ENCODE assay signal across 8 mouse cellular contexts in the genomic region with DNA sequence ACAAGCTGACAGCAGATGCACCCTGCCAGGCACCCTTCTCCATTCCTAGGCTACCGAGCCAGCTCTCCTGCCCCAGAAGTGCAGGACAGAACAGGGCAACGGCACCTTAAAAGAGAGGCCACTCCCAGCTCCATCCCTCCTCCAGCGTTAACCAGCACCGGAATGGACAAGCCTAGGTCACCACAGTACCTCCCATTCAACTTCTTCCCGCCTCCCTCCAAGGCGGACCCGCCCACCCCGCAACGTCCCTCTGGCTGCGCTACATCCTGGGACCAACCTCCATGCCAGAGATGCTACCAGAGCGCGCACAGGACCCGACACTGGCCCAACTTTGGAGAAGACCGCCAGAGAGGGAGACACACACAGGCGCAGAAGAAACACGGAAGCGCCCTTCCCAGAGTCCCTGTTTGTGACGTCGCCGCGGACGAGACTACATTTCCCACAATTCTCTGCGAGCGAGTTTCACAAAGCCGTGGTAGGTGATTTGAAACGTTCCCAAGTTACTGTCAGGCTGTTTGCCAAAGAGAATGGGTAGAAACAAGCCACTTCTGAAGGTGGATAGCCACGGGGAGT. TPM values are rescaled to one million over a fixed set of nuclear protein-coding genes. Genes with fewer than 3 reads are reported as not detected.
DNase-seq lines count a peak whose midpoint lies in the region; ATAC-seq and TF ChIP-seq lines count a peak whose summit lies in the region.

A gene (minus strand): TSS at position 385 of the 573 bp plus-strand sequence.

- under 1% methylated on average over 27 of the region's 27 CpGs for WGBS in embryonic facial prominence, embryonic 14.5 days
- under 1% methylated on average over 27 of the region's 27 CpGs for WGBS in limb, embryonic 14.5 days
- under 1% methylated on average over 27 of the region's 27 CpGs for WGBS in midbrain, postnatal 0 days

- H3K9ac ChIP-seq in embryonic facial prominence, embryonic 14.5 days (ENCODE audit: low read depth, low read length), result peak within 1 kb of the TSS; percentile 73
- H3K9ac ChIP-seq in limb, embryonic 14.5 days (ENCODE audit: low read depth, low read length, severe bottlenecking), result peak within 1 kb of the TSS; percentile 66
- peak within 1 kb of the TSS; percentile 77 for H3K9ac ChIP-seq in midbrain, postnatal 0 days (replicated peaks; ENCODE audit: low read length, poor library complexity, severe bottlenecking)

- H3K36me3 ChIP-seq in embryonic facial prominence, embryonic 14.5 days (ENCODE audit: control insufficient read depth, insufficient read depth, low read length), result no peaks in the 10 kb centered on the region
- no peaks in the 10 kb centered on the region for H3K36me3 ChIP-seq in limb, embryonic 14.5 days (ENCODE audit: control insufficient read depth, insufficient read depth, low read length)
- H3K36me3 ChIP-seq in midbrain, postnatal 0 days (ENCODE audit: insufficient read depth, low read length), result no peaks in the 10 kb centered on the region

- DNase-seq in 3T3-L1 (ENCODE audit: low read depth, low spot score), result peak; percentile 97
- DNase-seq in adrenal gland, postnatal 4 days (ENCODE audit: low spot score in 2 of 2), result peak; percentile 49 to 74
- peak; percentile 97 for DNase-seq in embryonic facial prominence, embryonic 14.5 days (ENCODE audit: low spot score)
- peak; percentile 95 for DNase-seq in heart, adult 8-10 months (ENCODE audit: low spot score)
- DNase-seq in kidney, adult 9 months, result peak; percentile 98
- peak; percentile 93 for DNase-seq in limb, embryonic 14.5 days (ENCODE audit: low spot score)
- peak; percentile 96 for DNase-seq in midbrain, postnatal 0 days (ENCODE audit: low spot score)
- peak; percentile 66 to 81 for DNase-seq in spleen, postnatal 14 days (ENCODE audit: low spot score in 2 of 2)

- H3K27ac ChIP-seq in embryonic facial prominence, embryonic 14.5 days (replicated peaks; ENCODE audit: low read depth, low read length), result peak within 1 kb of the TSS; percentile 82
- H3K27ac ChIP-seq in limb, embryonic 14.5 days (replicated peaks; ENCODE audit: low read depth, low read length), result peak within 1 kb of the TSS; percentile 77
- peak within 1 kb of the TSS; percentile 74 for H3K27ac ChIP-seq in midbrain, postnatal 0 days (ENCODE audit: low read depth, low read length)

- ATAC-seq in embryonic facial prominence, embryonic 14.5 days (ENCODE audit: low read depth), result peak; percentile 96
- peak; percentile 94 for ATAC-seq in limb, embryonic 14.5 days (ENCODE audit: low FRiP score, low read depth)
- ATAC-seq in midbrain, postnatal 0 days (ENCODE audit: low FRiP score), result peak; percentile 98

- H3K27me3 ChIP-seq in embryonic facial prominence, embryonic 14.5 days (replicated peaks; ENCODE audit: control insufficient read depth, insufficient read depth, low read length), result no peaks in the 10 kb centered on the region
- H3K27me3 ChIP-seq in limb, embryonic 14.5 days (ENCODE audit: control insufficient read depth, insufficient read depth, low read length), result no peaks in the 10 kb centered on the region
- H3K27me3 ChIP-seq in midbrain, postnatal 0 days (ENCODE audit: insufficient read depth, low read length), result no peaks in the 10 kb centered on the region

- peak; percentile 32; the same call in 1 of the 2 replicates for TF ChIP-seq POLR2A in limb, embryonic 14.5 days (IDR thresholded peaks at IDR 0.05; ENCODE audit: borderline replicate concordance, extremely low read depth, insufficient read depth, insufficient read length)

- H3K9me3 ChIP-seq in embryonic facial prominence, embryonic 14.5 days (ENCODE audit: control insufficient read depth, low read length), result 0 out of 2 replicates have a peak, but pooled peaks cover 7% of the 10 kb centered on the region
- H3K9me3 ChIP-seq in limb, embryonic 14.5 days (ENCODE audit: control insufficient read depth, low read length), result no peaks in the 10 kb centered on the region
- H3K9me3 ChIP-seq in midbrain, postnatal 0 days (ENCODE audit: low read length), result no peaks in the 10 kb centered on the region

- peak within 1 kb of the TSS; percentile 62 for H3K4me2 ChIP-seq in embryonic facial prominence, embryonic 14.5 days (ENCODE audit: low read depth, low read length)
- H3K4me2 ChIP-seq in limb, embryonic 14.5 days (replicated peaks; ENCODE audit: low read depth, low read length, severe bottlenecking), result peak within 1 kb of the TSS; percentile 71
- H3K4me2 ChIP-seq in midbrain, postnatal 0 days (ENCODE audit: low read depth, low read length, poor library complexity, severe bottlenecking), result peak within 1 kb of the TSS; percentile 67

- peak; percentile 51 for TF ChIP-seq CTCF in midbrain, postnatal 0 days (IDR thresholded peaks at IDR 0.05)

- peak within 1 kb of the TSS; percentile 59 for H3K4me3 ChIP-seq in embryonic facial prominence, embryonic 14.5 days (ENCODE audit: low read depth, low read length)
- peak within 1 kb of the TSS; percentile 63 for H3K4me3 ChIP-seq in limb, embryonic 14.5 days (replicated peaks; ENCODE audit: low read length)
- peak within 1 kb of the TSS; percentile 65 for H3K4me3 ChIP-seq in midbrain, postnatal 0 days (ENCODE audit: low read depth, low read length)

- H3K4me1 ChIP-seq in embryonic facial prominence, embryonic 14.5 days (ENCODE audit: control insufficient read depth, insufficient read depth, low read length), result peaks cover 3% of the 10 kb centered on the region; the same call in 1 of the 2 replicates
- peaks cover 4% of the 10 kb centered on the region; the same call in 1 of the 2 replicates for H3K4me1 ChIP-seq in limb, embryonic 14.5 days (ENCODE audit: control insufficient read depth, insufficient read depth, low read length)
- no peaks in the 10 kb centered on the region; the same call in 1 of the 2 replicates for H3K4me1 ChIP-seq in midbrain, postnatal 0 days (ENCODE audit: insufficient read depth, low read length)

RNA-seq across cellular contexts. Expression of the gene that starts here (rescaled TPM):
- total RNA-seq in adrenal gland, postnatal 4 days (2021), result 1 to 10 TPM; 2.8 to 2.9 TPM
- 4.0 and 4.3 TPM in 2 replicates for polyA plus RNA-seq in embryonic facial prominence, embryonic 14.5 days (2014; fragmentation: Nextera tagmentation; extraction: Ambion mirVana)
- 1 to 10 TPM; 1.0 to 1.5 (median 1.4) TPM for total RNA-seq in heart, adult 8-10 months (2022)
- polyA plus RNA-seq in limb, embryonic 14.5 days (2012; rRNA removed), result 1.7 and 2.0 TPM in 2 replicates
- 4.9 and 5.2 TPM in 2 replicates for polyA plus RNA-seq in limb, embryonic 14.5 days (2014; fragmentation: Nextera tagmentation; extraction: Ambion mirVana)
- 6.2 and 7.9 TPM in 2 replicates for total RNA-seq in midbrain, postnatal 0 days (2014; rRNA removed)
- polyA plus RNA-seq in midbrain, postnatal 0 days (2015; fragmentation: Nextera tagmentation; extraction: Ambion mirVana), result 3.0 and 3.4 TPM in 2 replicates

Comparison
In these comparisons a context has a peak if more than half of its experiments do, and no peak if none do; other contexts are left out.
1. Peak in every context shown above with its lines: DNase-seq, ATAC-seq, H3K4me3 ChIP-seq and H3K27ac ChIP-seq.